Mouse (Mus musculus): ENCODE data around the gene Pard3.

DNA sequence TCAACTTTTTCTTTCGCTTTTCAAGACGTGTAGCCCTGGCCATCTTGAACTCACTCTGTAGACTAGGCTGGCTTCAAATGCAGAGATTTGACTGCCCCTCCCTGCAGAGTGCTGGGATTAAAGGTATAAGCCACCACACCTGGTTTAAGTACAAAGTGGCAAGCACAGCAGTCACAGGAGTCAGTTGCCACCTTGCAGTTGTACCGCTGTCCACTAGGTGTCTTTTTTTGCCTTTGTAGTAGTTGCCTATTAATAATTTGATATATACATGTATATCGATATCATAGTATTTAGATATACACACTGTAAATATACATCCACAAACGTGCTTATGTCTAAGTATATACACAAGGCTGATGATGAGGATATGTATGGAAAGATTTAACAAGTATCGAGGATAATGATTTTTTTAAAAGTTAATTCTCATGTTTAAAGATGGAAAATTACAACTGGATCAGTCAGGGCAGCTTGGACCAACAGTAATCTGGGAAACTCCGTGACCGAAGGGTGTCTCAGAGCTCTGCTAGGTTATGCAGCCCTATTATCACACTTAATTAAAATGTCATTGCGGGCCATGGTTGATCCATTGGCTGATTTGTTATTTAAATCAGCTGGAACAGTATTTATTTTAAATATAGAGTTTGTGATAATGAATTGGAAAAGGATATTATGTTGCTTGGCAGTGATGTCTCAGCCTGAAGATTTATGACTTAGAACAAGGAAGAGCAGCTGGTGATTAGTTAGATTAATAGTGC lies 220.9 kb downstream of the Pard3 start:
- TF ChIP-seq EP300 (IDR thresholded peaks at IDR 0.05; ENCODE audit: low read depth) (no peak), CTCF (IDR thresholded peaks at IDR 0.05; ENCODE audit: low read depth) (peak; percentile 32; the same call in 1 of the 2 replicates)
